Mouse (Mus musculus) forebrain, embryonic 12.5 days (tissue): ENCODE measurements around the gene Trmt1. TPM values are rescaled to one million over a fixed set of nuclear protein-coding genes. Genes with fewer than 3 reads are reported as not detected.

Experiments used
- ATAC-seq: fragments of 200-750 bp; cut with Nextera tagmentation; 2 replicates; pipeline ENCODE4 v1.8.0; 2017; ENCODE audit warnings: moderate TSS enrichment; ENCODE audit not compliant: low FRiP score
- H3K27ac ChIP-seq: fragments of 300-500 bp; sonication (generic); 2 replicates; pipeline ENCODE4 v1.5.1; 2016; ENCODE audit warnings: mild to moderate bottlenecking
- H3K27me3 ChIP-seq: fragments of 300-500 bp; sonication (generic); 2 replicates; pipeline ENCODE4 v1.6.1; 2016; ENCODE audit warnings: mild to moderate bottlenecking
- H3K36me3 ChIP-seq: fragments of 300-500 bp; sonication (generic); replicated peaks from 2 replicates; pipeline ENCODE4 v1.6.1; 2016; ENCODE audit warnings: mild to moderate bottlenecking
- H3K4me1 ChIP-seq: fragments of 300-500 bp; sonication (generic); 2 replicates; pipeline ENCODE4 v1.6.1; 2016
- H3K4me2 ChIP-seq: fragments of 300-500 bp; sonication (generic); 2 replicates; pipeline ENCODE4 v1.6.1; 2016; ENCODE audit warnings: mild to moderate bottlenecking, moderate library complexity
- H3K4me3 ChIP-seq: fragments of 300-500 bp; sonication (generic); replicated peaks from 2 replicates; pipeline ENCODE4 v1.5.1; 2016; ENCODE audit warnings: mild to moderate bottlenecking
- H3K9ac ChIP-seq: fragments of 300-500 bp; sonication (generic); 2 replicates; pipeline ENCODE4 v1.6.1; 2016; ENCODE audit warnings: mild to moderate bottlenecking
- H3K9me3 ChIP-seq: fragments of 300-500 bp; sonication (generic); 2 replicates; pipeline ENCODE4 v1.6.1; 2016
- whole genome bisulfite sequencing: fragments of 180-500 bp; shearing (Covaris S2); methylation state at CpG from one replicate; pipeline ENCODE4 v1.1.7; 2016; 5-methylcytosine and 5-hydroxymethylcytosine counted together
- polyA plus RNA-seq: library from polyadenylated mRNA; unstranded; fragments of >200 nt; fragmentation: Nextera tagmentation; extraction: Ambion mirVana; gene quantifications from 2 replicates; pipeline ENCODE4 v1.2.1, GENCODE M21; 2016

Gene Trmt1
- polyA plus RNA-seq, 1 experiment from 2014 or later: 59.6 TPM

DNA sequence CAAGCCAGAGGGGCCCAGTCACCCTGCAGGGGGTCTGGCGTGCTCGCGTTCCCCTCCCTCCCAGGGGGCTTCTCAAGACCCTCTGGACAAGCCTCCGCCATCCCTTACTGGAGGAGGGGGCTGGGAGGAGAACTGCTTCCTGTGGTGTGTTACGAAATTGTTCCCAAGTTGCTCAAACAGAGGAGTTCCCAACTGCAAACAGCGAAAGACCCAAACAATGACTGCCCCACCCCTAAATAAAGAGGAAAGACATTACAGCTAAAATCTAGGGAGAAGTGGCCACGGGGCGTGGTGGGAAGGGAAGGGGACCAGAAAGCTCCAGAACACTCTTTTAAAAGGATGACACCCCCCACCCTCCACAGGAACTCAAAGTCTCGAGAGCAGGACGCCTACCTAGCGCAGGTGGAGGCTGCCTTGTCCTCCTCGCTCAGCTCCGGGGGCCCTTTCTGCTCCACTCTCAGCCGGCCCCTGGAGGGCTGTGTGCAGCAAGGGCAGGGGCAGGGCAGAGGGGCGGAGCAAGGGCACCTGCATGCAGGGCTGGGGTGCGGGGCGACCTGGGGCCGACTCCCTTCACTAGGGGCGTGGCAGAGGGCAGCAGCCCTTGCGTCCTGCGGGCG, 21.3 kb downstream of the Trmt1 start:
- H3K36me3 ChIP-seq: no peaks in the 10 kb centered on the region
- peaks cover 80% of the 10 kb centered on the region for H3K4me1 ChIP-seq
- H3K4me2 ChIP-seq: peak overlapping the region; percentile 39
- H3K27me3 ChIP-seq: peaks cover 75% of the 10 kb centered on the region
- H3K4me3 ChIP-seq: peak overlapping the region; percentile 33
- H3K9ac ChIP-seq: peak overlapping the region; percentile 57
- H3K9me3 ChIP-seq: no peaks in the 10 kb centered on the region
- ATAC-seq: no peak
- H3K27ac ChIP-seq: peak overlapping the region; percentile 84
- whole genome bisulfite sequencing: 1% methylated on average over 22 of the region's 22 CpGs

GRCm38 (mm10) chr8:84708071-84708541, 22.0 kb downstream of the Trmt1 start:
- peak overlapping the region; percentile 39 for H3K4me2 ChIP-seq
- no peaks in the 10 kb centered on the region for H3K36me3 ChIP-seq
- peaks cover 86% of the 10 kb centered on the region for H3K4me1 ChIP-seq
- no peak for ATAC-seq
- H3K27me3 ChIP-seq: peaks cover 67% of the 10 kb centered on the region
- peak overlapping the region; percentile 84 for H3K27ac ChIP-seq
- 4% methylated on average over 15 of the region's 15 CpGs for WGBS
- H3K4me3 ChIP-seq: 0 out of 2 replicates have a peak overlapping the region, but pooled peaks have one; percentile 33
- H3K9me3 ChIP-seq: no peaks in the 10 kb centered on the region
- peak overlapping the region; percentile 57 for H3K9ac ChIP-seq

GRCm38 (mm10) chr8:84708774-84709475, 22.8 kb downstream of the Trmt1 start:
- ATAC-seq: peak; percentile 73
- peaks cover 91% of the 10 kb centered on the region for H3K4me1 ChIP-seq
- H3K27ac ChIP-seq: peak overlapping the region; percentile 84
- H3K4me2 ChIP-seq: peak overlapping the region; percentile 13; the same call in 1 of the 2 replicates
- no peaks in the 10 kb centered on the region for H3K36me3 ChIP-seq
- H3K27me3 ChIP-seq: peaks cover 60% of the 10 kb centered on the region
- 8% methylated on average over 12 of the region's 12 CpGs for WGBS
- 0 out of 2 replicates have a peak overlapping the region, but pooled peaks have one; percentile 17 for H3K9ac ChIP-seq
- no peak overlapping the region for H3K4me3 ChIP-seq
- H3K9me3 ChIP-seq: no peaks in the 10 kb centered on the region

DNA sequence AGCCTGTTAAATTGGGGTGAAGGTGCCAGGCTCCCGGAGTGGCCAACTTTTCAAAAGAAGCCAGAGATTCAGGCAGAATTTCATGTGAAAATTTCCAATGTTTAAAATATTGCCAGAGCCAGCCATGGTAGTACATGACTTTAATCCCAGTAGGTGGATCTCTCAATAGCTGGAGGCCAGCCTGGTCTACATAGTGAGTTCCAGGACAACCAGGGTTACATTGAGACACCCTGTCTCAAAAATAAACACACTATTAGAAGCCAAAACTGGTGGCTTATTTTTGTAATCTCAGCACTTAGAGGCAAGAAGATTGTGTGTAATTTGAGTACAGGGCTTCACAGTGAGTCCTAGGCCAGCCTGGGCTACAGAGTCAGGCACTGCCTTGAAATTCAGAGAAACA, 23.8 kb downstream of the Trmt1 start:
- H3K36me3 ChIP-seq: no peaks in the 10 kb centered on the region
- ATAC-seq: no peak
- H3K9ac ChIP-seq: peak overlapping the region; percentile 12; the same call in 1 of the 2 replicates
- 90% methylated on average over 1 of the region's 1 CpGs for WGBS
- peak overlapping the region; percentile 84 for H3K27ac ChIP-seq
- H3K4me2 ChIP-seq: no peak overlapping the region
- peaks cover 60% of the 10 kb centered on the region for H3K27me3 ChIP-seq
- H3K9me3 ChIP-seq: no peaks in the 10 kb centered on the region
- no peak overlapping the region for H3K4me3 ChIP-seq
- H3K4me1 ChIP-seq: peaks cover 92% of the 10 kb centered on the region

GRCm38 (mm10) chr8:84711312-84711711, 25.2 kb downstream of the Trmt1 start:
- Histone ChIP-seq H3K27me3 (peaks cover 59% of the 10 kb centered on the region), H3K27ac (peak overlapping the region; percentile 96), H3K4me3 (no peak overlapping the region), H3K9ac (peak overlapping the region; percentile 39; the same call in 1 of the 2 replicates), H3K4me2 (peak overlapping the region; percentile 15; the same call in 1 of the 2 replicates), H3K9me3 (no peaks in the 10 kb centered on the region), H3K4me1 (peaks cover 93% of the 10 kb centered on the region), H3K36me3 (no peaks in the 10 kb centered on the region)
- ATAC-seq: no peak
- 40% methylated on average over 3 of the region's 3 CpGs for WGBS

- Histone ChIP-seq H3K4me1 (peaks cover 90% of the 10 kb centered on the region), H3K4me2 (peak overlapping the region; percentile 15), H3K27ac (peak overlapping the region; percentile 96), H3K4me3 (no peak overlapping the region), H3K36me3 (0 out of 2 replicates have a peak, but pooled peaks cover 1% of the 10 kb centered on the region), H3K9ac (peak overlapping the region; percentile 39), H3K9me3 (no peaks in the 10 kb centered on the region), H3K27me3 (peaks cover 57% of the 10 kb centered on the region)
- ATAC-seq: peak; percentile 88
- 8% methylated on average over 11 of the region's 11 CpGs for WGBS
Measured at GRCm38 (mm10) chr8:84711933-84712758, 26.0 kb downstream of the Trmt1 start.

- ATAC-seq: peak; percentile 48
- WGBS: 4% methylated on average over 3 of the region's 3 CpGs
- peak overlapping the region; percentile 96 for H3K27ac ChIP-seq
- peaks cover 7% of the 10 kb centered on the region; the same call in 1 of the 2 replicates for H3K36me3 ChIP-seq
- peaks cover 57% of the 10 kb centered on the region for H3K27me3 ChIP-seq
- H3K9ac ChIP-seq: 0 out of 2 replicates have a peak overlapping the region, but pooled peaks have one; percentile 38
- no peaks in the 10 kb centered on the region for H3K9me3 ChIP-seq
- no peak overlapping the region for H3K4me2 ChIP-seq
- H3K4me3 ChIP-seq: no peak overlapping the region
- H3K4me1 ChIP-seq: peaks cover 84% of the 10 kb centered on the region
Measured at GRCm38 (mm10) chr8:84712759-84713120, 26.6 kb downstream of the Trmt1 start.

DNA sequence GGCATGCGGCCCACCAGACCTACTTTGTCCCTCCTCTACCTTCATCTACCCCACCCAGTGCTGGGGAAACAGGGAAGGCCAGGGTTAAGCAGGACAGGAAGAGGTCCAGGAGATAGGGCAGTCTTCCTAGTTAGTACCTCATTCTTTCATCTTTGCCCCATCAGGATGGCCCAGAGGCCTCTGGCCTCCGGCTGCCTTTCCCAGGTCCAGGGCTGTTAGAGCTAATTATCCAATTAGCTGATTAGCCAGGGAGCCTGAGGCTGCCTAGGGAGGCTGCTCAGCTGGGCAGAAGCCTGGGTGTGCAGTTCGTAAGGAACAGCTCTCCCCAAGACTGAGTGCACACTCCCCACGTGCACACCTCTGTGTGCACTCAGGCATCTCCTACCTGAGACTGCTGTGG, 27.3 kb downstream of the Trmt1 start:
- Histone ChIP-seq H3K4me3 (no peak overlapping the region), H3K9me3 (no peaks in the 10 kb centered on the region), H3K27ac (peak overlapping the region; percentile 96), H3K4me2 (0 out of 2 replicates have a peak overlapping the region, but pooled peaks have one; percentile 15), H3K27me3 (peaks cover 57% of the 10 kb centered on the region), H3K36me3 (peaks cover 11% of the 10 kb centered on the region; the same call in 1 of the 2 replicates), H3K9ac (peak overlapping the region; percentile 38; the same call in 1 of the 2 replicates), H3K4me1 (peaks cover 77% of the 10 kb centered on the region)
- WGBS: 22% methylated on average over 4 of the region's 4 CpGs
- ATAC-seq: no peak

- peaks cover 58% of the 10 kb centered on the region for H3K27me3 ChIP-seq
- peaks cover 17% of the 10 kb centered on the region; the same call in 1 of the 2 replicates for H3K36me3 ChIP-seq
- no peak overlapping the region for H3K4me2 ChIP-seq
- peak overlapping the region; percentile 38; the same call in 1 of the 2 replicates for H3K9ac ChIP-seq
- H3K4me1 ChIP-seq: peaks cover 70% of the 10 kb centered on the region
- no peaks in the 10 kb centered on the region for H3K9me3 ChIP-seq
- ATAC-seq: no peak
- no peak overlapping the region for H3K4me3 ChIP-seq
- WGBS: 52% methylated on average over 4 of the region's 4 CpGs
- H3K27ac ChIP-seq: peak overlapping the region; percentile 96
Measured at GRCm38 (mm10) chr8:84714161-84714560, 28.1 kb downstream of the Trmt1 start.

GRCm38 (mm10) chr8:84715893-84716468, 29.9 kb downstream of the Trmt1 start:
- Histone ChIP-seq H3K27me3 (peaks cover 69% of the 10 kb centered on the region), H3K4me3 (peak overlapping the region; percentile 16; the same call in 1 of the 2 replicates), H3K9me3 (no peaks in the 10 kb centered on the region), H3K36me3 (peaks cover 35% of the 10 kb centered on the region), H3K27ac (peak overlapping the region; percentile 33; the same call in 1 of the 2 replicates), H3K4me2 (peak overlapping the region; percentile 44), H3K4me1 (peaks cover 53% of the 10 kb centered on the region), H3K9ac (peak overlapping the region; percentile 21; the same call in 1 of the 2 replicates)
- WGBS: 6% methylated on average over 27 of the region's 27 CpGs
- ATAC-seq: no peak

DNA sequence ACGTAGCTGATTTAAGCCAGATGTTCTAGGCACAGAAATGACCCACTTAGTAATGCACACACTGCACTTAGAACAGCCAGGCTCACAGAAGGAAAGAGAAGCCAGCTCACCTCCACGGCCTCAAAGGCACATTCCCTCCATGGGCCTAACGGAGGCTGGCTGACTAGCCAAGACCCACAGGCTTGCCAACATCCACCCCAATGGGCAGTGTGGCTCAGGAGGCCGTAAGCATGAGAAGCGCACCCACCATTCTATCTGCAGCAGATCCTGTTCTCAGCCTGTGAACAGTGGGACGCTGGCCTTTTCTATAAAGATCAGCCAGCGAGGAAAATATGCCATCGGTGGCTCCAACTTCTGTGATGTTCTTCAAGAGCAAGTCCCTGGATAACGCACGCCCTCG, 30.7 kb downstream of the Trmt1 start:
- Histone ChIP-seq H3K27ac (peak overlapping the region; percentile 19; the same call in 1 of the 2 replicates), H3K4me1 (peaks cover 45% of the 10 kb centered on the region), H3K27me3 (peaks cover 62% of the 10 kb centered on the region), H3K4me2 (no peak overlapping the region), H3K36me3 (peaks cover 42% of the 10 kb centered on the region), H3K9me3 (no peaks in the 10 kb centered on the region), H3K4me3 (no peak overlapping the region), H3K9ac (no peak overlapping the region)
- WGBS: 89% methylated on average over 11 of the region's 11 CpGs
- ATAC-seq: no peak
